Mouse (Mus musculus): ENCODE results near the gene Prkn. TPM values are rescaled to one million over a fixed set of nuclear protein-coding genes. Genes with fewer than 3 reads are reported as not detected.

Prkn gene
- total RNA-seq, 1 experiment: 1.7 TPM

- Histone ChIP-seq H3K36me3 (ENCODE audit: control insufficient read depth, insufficient read depth, low read length, poor library complexity, severe bottlenecking) (no peaks in the 10 kb centered on the region), H3K9ac (ENCODE audit: insufficient read depth, low read depth, low read length, poor library complexity, severe bottlenecking) (no peak overlapping the region), H3K9me3 (ENCODE audit: control insufficient read depth, insufficient read depth, low read depth, low read length) (no peaks in the 10 kb centered on the region), H3K27ac (ENCODE audit: insufficient read depth, low read depth, low read length, poor library complexity, severe bottlenecking) (no peak overlapping the region), H3K4me3 (ENCODE audit: insufficient read depth in 1 of 2, low read depth in 1 of 2, low read length in 2 of 2, poor library complexity in 1 of 2, severe bottlenecking in 1 of 2) (no peak overlapping the region), H3K4me1 (ENCODE audit: control insufficient read depth in 2 of 2, insufficient read depth in 2 of 2, low read length in 2 of 2, poor library complexity in 1 of 2) (no peaks in the 10 kb centered on the region)
- DNase-seq (ENCODE audit: low read depth, low spot score): no peak
- TF ChIP-seq ZC3H11A (IDR thresholded peaks at IDR 0.05; ENCODE audit: borderline replicate concordance, low read depth, low read length) (no peak), HCFC1 (IDR thresholded peaks at IDR 0.05; ENCODE audit: borderline replicate concordance, insufficient read depth, low read length) (no peak), ZNF384 (IDR thresholded peaks at IDR 0.05; ENCODE audit: low read depth, low read length) (no peak), CHD2 (IDR thresholded peaks at IDR 0.05; ENCODE audit: low read depth, low read length) (no peak), MAFK (IDR thresholded peaks at IDR 0.05; ENCODE audit: insufficient read depth, low read depth, low read length) (no peak)
- in situ Hi-C loops (cut with MboI; ENCODE audit: low sequenced_read_pairs in 2 of 2, unreplicated experiment in 2 of 2): no loop called here
Observed at GRCm38 (mm10) chr17:11315675-11316074, 475.5 kb downstream of the Prkn start.

GRCm38 (mm10) chr17:11318946-11319345, 478.8 kb downstream of the Prkn start:
- Histone ChIP-seq H3K36me3 (ENCODE audit: control insufficient read depth, insufficient read depth, low read length, poor library complexity, severe bottlenecking) (no peaks in the 10 kb centered on the region), H3K9ac (ENCODE audit: insufficient read depth, low read depth, low read length, poor library complexity, severe bottlenecking) (no peak overlapping the region), H3K27ac (ENCODE audit: insufficient read depth, low read depth, low read length, poor library complexity, severe bottlenecking) (no peak overlapping the region), H3K9me3 (ENCODE audit: control insufficient read depth, insufficient read depth, low read depth, low read length) (no peaks in the 10 kb centered on the region), H3K4me1 (ENCODE audit: control insufficient read depth in 2 of 2, insufficient read depth in 2 of 2, low read length in 2 of 2, poor library complexity in 1 of 2) (no peaks in the 10 kb centered on the region), H3K4me3 (ENCODE audit: insufficient read depth in 1 of 2, low read depth in 1 of 2, low read length in 2 of 2, poor library complexity in 1 of 2, severe bottlenecking in 1 of 2) (no peak overlapping the region)
- TF ChIP-seq ZNF384 (IDR thresholded peaks at IDR 0.05; ENCODE audit: low read depth, low read length) (no peak), ZC3H11A (IDR thresholded peaks at IDR 0.05; ENCODE audit: borderline replicate concordance, low read depth, low read length) (no peak), MAFK (IDR thresholded peaks at IDR 0.05; ENCODE audit: insufficient read depth, low read depth, low read length) (no peak), HCFC1 (IDR thresholded peaks at IDR 0.05; ENCODE audit: borderline replicate concordance, insufficient read depth, low read length) (no peak), CHD2 (IDR thresholded peaks at IDR 0.05; ENCODE audit: low read depth, low read length) (no peak)
- in situ Hi-C loops (cut with MboI; ENCODE audit: low sequenced_read_pairs in 2 of 2, unreplicated experiment in 2 of 2): no loop called here
- no peak for DNase-seq (ENCODE audit: low read depth, low spot score)

GRCm38 (mm10) chr17:11319666-11320360, 479.6 kb downstream of the Prkn start:
- H3K27ac ChIP-seq (ENCODE audit: insufficient read depth, low read depth, low read length, poor library complexity, severe bottlenecking): no peak overlapping the region
- in situ Hi-C loops (cut with MboI; ENCODE audit: low sequenced_read_pairs in 2 of 2, unreplicated experiment in 2 of 2): no loop called here
- no peak overlapping the region for H3K9ac ChIP-seq (ENCODE audit: insufficient read depth, low read depth, low read length, poor library complexity, severe bottlenecking)
- DNase-seq (ENCODE audit: low read depth, low spot score): no peak
- no peak overlapping the region for H3K4me3 ChIP-seq (ENCODE audit: insufficient read depth in 1 of 2, low read depth in 1 of 2, low read length in 2 of 2, poor library complexity in 1 of 2, severe bottlenecking in 1 of 2)
- H3K4me1 ChIP-seq (ENCODE audit: control insufficient read depth in 2 of 2, insufficient read depth in 2 of 2, low read length in 2 of 2, poor library complexity in 1 of 2): no peaks in the 10 kb centered on the region
- H3K9me3 ChIP-seq (ENCODE audit: control insufficient read depth, insufficient read depth, low read depth, low read length): no peaks in the 10 kb centered on the region
- no peaks in the 10 kb centered on the region for H3K36me3 ChIP-seq (ENCODE audit: control insufficient read depth, insufficient read depth, low read length, poor library complexity, severe bottlenecking)
- TF ChIP-seq CHD2 (IDR thresholded peaks at IDR 0.05; ENCODE audit: low read depth, low read length) (no peak), ZNF384 (IDR thresholded peaks at IDR 0.05; ENCODE audit: low read depth, low read length) (no peak), MAFK (IDR thresholded peaks at IDR 0.05; ENCODE audit: insufficient read depth, low read depth, low read length) (no peak), HCFC1 (IDR thresholded peaks at IDR 0.05; ENCODE audit: borderline replicate concordance, insufficient read depth, low read length) (no peak), ZC3H11A (IDR thresholded peaks at IDR 0.05; ENCODE audit: borderline replicate concordance, low read depth, low read length) (no peak)

- TF ChIP-seq CHD2 (IDR thresholded peaks at IDR 0.05; ENCODE audit: low read depth, low read length): no peak
- TF ChIP-seq MAFK (IDR thresholded peaks at IDR 0.05; ENCODE audit: insufficient read depth, low read depth, low read length): no peak
- TF ChIP-seq ZNF384 (IDR thresholded peaks at IDR 0.05; ENCODE audit: low read depth, low read length): no peak
- in situ Hi-C loops (cut with MboI; ENCODE audit: low sequenced_read_pairs in 2 of 2, unreplicated experiment in 2 of 2): no loop called here
- DNase-seq (ENCODE audit: low read depth, low spot score): no peak
- no peak overlapping the region for H3K27ac ChIP-seq (ENCODE audit: insufficient read depth, low read depth, low read length, poor library complexity, severe bottlenecking)
- no peaks in the 10 kb centered on the region for H3K36me3 ChIP-seq (ENCODE audit: control insufficient read depth, insufficient read depth, low read length, poor library complexity, severe bottlenecking)
- H3K4me1 ChIP-seq (ENCODE audit: control insufficient read depth in 2 of 2, insufficient read depth in 2 of 2, low read length in 2 of 2, poor library complexity in 1 of 2): no peaks in the 10 kb centered on the region
- no peaks in the 10 kb centered on the region for H3K9me3 ChIP-seq (ENCODE audit: control insufficient read depth, insufficient read depth, low read depth, low read length)
- H3K4me3 ChIP-seq (ENCODE audit: insufficient read depth in 1 of 2, low read depth in 1 of 2, low read length in 2 of 2, poor library complexity in 1 of 2, severe bottlenecking in 1 of 2): no peak overlapping the region
- H3K9ac ChIP-seq (ENCODE audit: insufficient read depth, low read depth, low read length, poor library complexity, severe bottlenecking): no peak overlapping the region
Observed at GRCm38 (mm10) chr17:11332081-11332480, 491.9 kb downstream of the Prkn start.

GRCm38 (mm10) chr17:11333741-11334140, 493.6 kb downstream of the Prkn start:
- Histone ChIP-seq H3K27ac (ENCODE audit: insufficient read depth, low read depth, low read length, poor library complexity, severe bottlenecking) (no peak overlapping the region), H3K9ac (ENCODE audit: insufficient read depth, low read depth, low read length, poor library complexity, severe bottlenecking) (no peak overlapping the region), H3K4me1 (ENCODE audit: control insufficient read depth in 2 of 2, insufficient read depth in 2 of 2, low read length in 2 of 2, poor library complexity in 1 of 2) (no peaks in the 10 kb centered on the region), H3K9me3 (ENCODE audit: control insufficient read depth, insufficient read depth, low read depth, low read length) (no peaks in the 10 kb centered on the region), H3K36me3 (ENCODE audit: control insufficient read depth, insufficient read depth, low read length, poor library complexity, severe bottlenecking) (no peaks in the 10 kb centered on the region), H3K4me3 (ENCODE audit: insufficient read depth in 1 of 2, low read depth in 1 of 2, low read length in 2 of 2, poor library complexity in 1 of 2, severe bottlenecking in 1 of 2) (no peak overlapping the region)
- TF ChIP-seq ZC3H11A (IDR thresholded peaks at IDR 0.05; ENCODE audit: borderline replicate concordance, low read depth, low read length): no peak
- TF ChIP-seq MAFK (IDR thresholded peaks at IDR 0.05; ENCODE audit: insufficient read depth, low read depth, low read length): no peak
- TF ChIP-seq CHD2 (IDR thresholded peaks at IDR 0.05; ENCODE audit: low read depth, low read length): no peak
- TF ChIP-seq HCFC1 (IDR thresholded peaks at IDR 0.05; ENCODE audit: borderline replicate concordance, insufficient read depth, low read length): no peak
- TF ChIP-seq ZNF384 (IDR thresholded peaks at IDR 0.05; ENCODE audit: low read depth, low read length): no peak
- in situ Hi-C loops (cut with MboI; ENCODE audit: low sequenced_read_pairs in 2 of 2, unreplicated experiment in 2 of 2): no loop called here
- DNase-seq (ENCODE audit: low read depth, low spot score): no peak
